Mouse (Mus musculus): ENCODE data around the gene Tm7sf2. TPM values are rescaled to one million over a fixed set of nuclear protein-coding genes. Genes with fewer than 3 reads are reported as not detected.

The Tm7sf2 gene
- polyA plus RNA-seq, 1 experiment from 2014 or later = 39.0 TPM

DNA sequence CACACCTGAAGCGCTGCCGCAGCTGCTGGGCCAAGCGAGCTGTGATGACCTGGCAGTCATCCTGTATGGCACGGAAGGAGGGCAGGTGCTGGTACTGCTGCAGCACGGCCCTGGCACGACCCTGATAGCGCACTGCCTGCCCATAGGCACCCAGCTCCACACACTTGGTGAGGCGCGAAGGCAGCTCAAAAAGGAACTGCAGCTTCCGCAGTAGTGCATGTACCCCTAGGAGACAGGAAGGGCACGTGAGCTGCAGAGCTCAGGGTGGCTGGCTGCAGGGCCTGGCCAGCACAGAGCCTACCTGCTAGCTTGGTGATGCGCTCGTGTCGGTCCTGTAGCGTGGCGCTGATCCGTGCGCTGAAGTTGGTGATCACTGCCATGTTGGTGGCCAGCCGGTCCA is 3.1 kb upstream of the Tm7sf2 start:
- no peaks in the 10 kb centered on the region for H3K27me3 ChIP-seq (replicated peaks; ENCODE audit: control insufficient read depth, insufficient read depth, low read length)
- H3K4me1 ChIP-seq (ENCODE audit: control insufficient read depth, insufficient read depth, low read length) = peaks cover 22% of the 10 kb centered on the region
- 92% methylated on average over 19 of the region's 19 CpGs for WGBS
- H3K4me3 ChIP-seq (ENCODE audit: low read length) = no peak overlapping the region
- no peak overlapping the region for H3K4me2 ChIP-seq (ENCODE audit: low read depth, low read length)
- H3K27ac ChIP-seq (ENCODE audit: low read length) = no peak overlapping the region
- H3K9me3 ChIP-seq (ENCODE audit: control insufficient read depth, low read length) = no peaks in the 10 kb centered on the region
- no peak overlapping the region for H3K9ac ChIP-seq (ENCODE audit: low read depth, low read length)
- ATAC-seq = no peak
- peaks cover 15% of the 10 kb centered on the region; the same call in 1 of the 2 replicates for H3K36me3 ChIP-seq (ENCODE audit: control insufficient read depth, insufficient read depth, low read length)

DNA sequence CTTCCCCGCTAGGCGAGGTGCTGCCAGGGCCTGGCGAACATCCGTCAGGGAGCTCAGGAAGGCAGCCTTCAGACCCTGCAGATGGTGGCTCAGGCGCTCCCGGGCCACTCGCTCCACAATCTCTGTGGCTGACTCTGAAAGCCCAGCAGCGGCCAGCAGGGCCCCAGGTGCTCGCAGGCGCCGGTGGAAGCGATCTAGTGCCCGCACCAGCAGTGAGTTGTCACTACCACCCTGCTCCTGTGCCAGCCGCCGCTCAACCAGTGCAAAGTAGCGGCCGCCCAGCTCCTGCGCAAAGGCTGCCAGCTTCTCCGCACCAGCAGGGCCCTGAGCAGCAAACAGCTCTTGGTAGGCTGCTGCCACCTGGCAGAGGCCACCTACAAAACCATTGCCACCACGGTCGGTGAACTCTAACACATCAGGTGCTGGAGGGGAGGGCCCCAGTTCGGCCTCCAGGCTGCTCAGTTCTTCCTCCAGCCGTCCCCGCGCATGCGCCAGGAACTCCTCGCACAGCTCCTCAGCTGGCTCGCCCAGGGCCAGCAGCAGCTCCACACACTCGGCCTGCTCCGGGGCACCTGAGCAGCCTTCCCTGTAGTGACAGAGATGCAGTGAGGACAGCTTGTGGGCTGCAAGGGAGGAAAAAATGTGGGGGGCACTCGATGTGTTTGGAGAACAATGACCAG is 2.5 kb upstream of the Tm7sf2 start:
- H3K9ac ChIP-seq (ENCODE audit: low read depth, low read length) = no peak overlapping the region
- no peak overlapping the region for H3K4me2 ChIP-seq (ENCODE audit: low read depth, low read length)
- no peak overlapping the region for H3K4me3 ChIP-seq (ENCODE audit: low read length)
- H3K9me3 ChIP-seq (ENCODE audit: control insufficient read depth, low read length) = no peaks in the 10 kb centered on the region
- H3K27me3 ChIP-seq (replicated peaks; ENCODE audit: control insufficient read depth, insufficient read depth, low read length) = no peaks in the 10 kb centered on the region
- no peak overlapping the region for H3K27ac ChIP-seq (ENCODE audit: low read length)
- H3K36me3 ChIP-seq (ENCODE audit: control insufficient read depth, insufficient read depth, low read length) = peaks cover 15% of the 10 kb centered on the region; the same call in 1 of the 2 replicates
- peaks cover 19% of the 10 kb centered on the region for H3K4me1 ChIP-seq (ENCODE audit: control insufficient read depth, insufficient read depth, low read length)
- ATAC-seq = no peak
- 89% methylated on average over 31 of the region's 31 CpGs for WGBS

DNA sequence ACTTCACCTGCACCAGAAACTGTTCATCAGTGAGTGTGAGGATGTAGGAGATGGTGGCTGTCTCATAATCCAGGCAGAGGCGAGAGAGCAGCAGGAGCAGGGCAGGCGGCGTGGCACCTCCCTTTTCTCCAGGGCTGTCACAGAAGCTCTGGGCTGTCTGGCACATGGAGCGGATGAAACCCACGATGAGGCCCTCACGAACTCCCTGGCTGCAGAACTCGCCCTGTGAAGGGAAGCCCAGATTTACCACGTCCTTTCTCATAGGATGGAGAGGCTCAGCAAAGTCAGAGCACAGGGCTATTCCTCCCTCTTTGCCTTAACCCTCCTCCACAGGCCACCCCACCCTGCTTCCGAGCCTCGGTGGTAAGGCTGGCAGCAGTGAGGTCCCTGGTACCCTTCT is 1.7 kb upstream of the Tm7sf2 start:
- Histone ChIP-seq H3K4me2 (ENCODE audit: low read depth, low read length) (no peak overlapping the region), H3K27ac (ENCODE audit: low read length) (no peak overlapping the region), H3K9me3 (ENCODE audit: control insufficient read depth, low read length) (no peaks in the 10 kb centered on the region), H3K4me1 (ENCODE audit: control insufficient read depth, insufficient read depth, low read length) (peaks cover 19% of the 10 kb centered on the region), H3K4me3 (ENCODE audit: low read length) (no peak overlapping the region), H3K9ac (ENCODE audit: low read depth, low read length) (no peak overlapping the region), H3K27me3 (replicated peaks; ENCODE audit: control insufficient read depth, insufficient read depth, low read length) (no peaks in the 10 kb centered on the region), H3K36me3 (ENCODE audit: control insufficient read depth, insufficient read depth, low read length) (peaks cover 15% of the 10 kb centered on the region; the same call in 1 of the 2 replicates)
- no peak for ATAC-seq
- 90% methylated on average over 10 of the region's 10 CpGs for WGBS

DNA sequence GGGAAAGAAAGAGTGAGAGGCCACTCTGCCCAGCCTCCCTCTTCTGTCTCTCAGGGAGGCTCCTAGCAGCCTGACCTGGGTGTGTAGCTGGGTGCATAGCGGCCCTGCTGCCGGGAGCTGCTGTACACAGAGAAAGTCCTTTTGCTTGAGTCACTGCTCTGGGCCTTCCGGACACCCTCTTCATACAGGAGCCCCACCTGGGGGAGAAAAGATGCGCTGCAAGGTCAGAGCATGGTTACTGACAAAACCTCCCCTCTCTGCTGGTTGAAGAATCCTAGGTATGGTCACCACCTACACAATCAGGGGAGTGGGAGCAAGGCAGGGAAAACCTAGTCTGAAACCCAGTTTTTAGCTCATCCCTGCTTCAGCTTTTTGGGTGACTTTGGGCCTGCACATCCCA is 778 bp upstream of the Tm7sf2 start:
- Histone ChIP-seq H3K9ac (ENCODE audit: low read depth, low read length) (no peak overlapping the region), H3K36me3 (ENCODE audit: control insufficient read depth, insufficient read depth, low read length) (peaks cover 15% of the 10 kb centered on the region; the same call in 1 of the 2 replicates), H3K27me3 (replicated peaks; ENCODE audit: control insufficient read depth, insufficient read depth, low read length) (no peaks in the 10 kb centered on the region), H3K4me3 (ENCODE audit: low read length) (no peak overlapping the region), H3K27ac (ENCODE audit: low read length) (no peak overlapping the region), H3K4me2 (ENCODE audit: low read depth, low read length) (no peak overlapping the region), H3K4me1 (ENCODE audit: control insufficient read depth, insufficient read depth, low read length) (peaks cover 19% of the 10 kb centered on the region), H3K9me3 (ENCODE audit: control insufficient read depth, low read length) (no peaks in the 10 kb centered on the region)
- no peak for ATAC-seq
- WGBS = 58% methylated on average over 4 of the region's 4 CpGs

DNA sequence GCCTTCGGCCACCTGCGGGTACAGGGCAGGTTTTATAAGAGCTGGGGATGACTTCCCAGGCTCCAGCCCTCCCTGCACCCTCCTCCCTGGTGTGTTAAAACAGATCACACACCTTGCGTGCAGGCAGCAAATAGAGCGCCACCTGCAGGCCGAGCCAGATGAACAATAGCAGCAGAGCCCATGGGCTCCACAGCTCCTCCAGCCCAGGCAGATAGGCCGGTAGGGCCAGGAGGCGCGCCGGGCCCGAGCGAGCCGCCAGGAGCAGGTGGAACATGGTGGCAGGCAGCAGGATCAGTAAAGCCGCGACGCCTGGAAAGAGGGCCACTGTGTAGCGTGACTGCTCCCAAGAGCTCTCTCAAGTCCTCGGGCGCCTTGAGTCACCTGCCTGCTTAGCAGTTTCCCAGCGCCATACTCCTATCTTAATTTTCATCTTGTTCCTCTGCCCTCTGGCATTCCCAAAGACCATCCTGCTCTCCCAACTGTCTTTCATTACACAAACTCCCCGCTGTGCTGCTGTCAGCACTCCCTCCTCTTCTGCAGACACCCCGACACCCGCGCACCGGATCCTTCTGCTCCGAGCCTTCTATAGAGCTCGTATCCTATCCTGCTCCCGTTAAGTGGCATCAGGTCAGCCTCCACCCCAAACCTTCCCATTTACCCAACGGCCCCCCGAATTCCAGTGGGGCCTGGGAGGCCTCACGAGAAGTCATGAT is 1.0 kb downstream of the Tm7sf2 start:
- under 1% methylated on average over 30 of the region's 30 CpGs for WGBS
- peak overlapping the region; percentile 64 for H3K4me3 ChIP-seq (ENCODE audit: low read length)

DNA sequence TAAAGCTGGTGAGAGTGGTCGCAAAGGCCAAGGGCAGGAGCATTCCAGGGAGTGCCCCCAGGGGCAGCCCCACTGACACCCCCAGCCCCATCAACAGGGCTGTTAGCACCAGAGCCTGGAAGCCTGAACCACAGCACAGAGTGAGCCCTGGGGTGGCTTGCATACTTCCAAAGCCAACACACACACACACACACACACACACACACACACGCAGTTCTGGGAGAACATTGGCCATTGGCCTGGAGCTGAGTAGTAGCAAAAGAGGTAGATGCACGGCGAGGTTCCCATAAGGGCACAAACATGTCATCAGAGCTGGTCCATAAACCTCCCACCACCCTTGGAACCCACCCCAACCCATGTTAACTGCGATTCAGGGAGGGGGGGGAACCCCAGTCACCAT is 1.6 kb downstream of the Tm7sf2 start:
- no peak for ATAC-seq
- Histone ChIP-seq H3K4me1 (ENCODE audit: control insufficient read depth, insufficient read depth, low read length) (peaks cover 33% of the 10 kb centered on the region), H3K36me3 (ENCODE audit: control insufficient read depth, insufficient read depth, low read length) (peaks cover 9% of the 10 kb centered on the region; the same call in 1 of the 2 replicates), H3K27me3 (replicated peaks; ENCODE audit: control insufficient read depth, insufficient read depth, low read length) (no peaks in the 10 kb centered on the region), H3K4me2 (ENCODE audit: low read depth, low read length) (peak overlapping the region; percentile 94), H3K27ac (ENCODE audit: low read length) (peak overlapping the region; percentile 86), H3K4me3 (ENCODE audit: low read length) (peak overlapping the region; percentile 64), H3K9me3 (ENCODE audit: control insufficient read depth, low read length) (no peaks in the 10 kb centered on the region), H3K9ac (ENCODE audit: low read depth, low read length) (peak overlapping the region; percentile 75)
- 28% methylated on average over 5 of the region's 5 CpGs for WGBS

More for the DNA sequence above, 1.0 kb downstream of the Tm7sf2 start:
- Histone ChIP-seq H3K9ac (ENCODE audit: low read depth, low read length) (peak overlapping the region; percentile 75), H3K9me3 (ENCODE audit: control insufficient read depth, low read length) (no peaks in the 10 kb centered on the region), H3K4me1 (ENCODE audit: control insufficient read depth, insufficient read depth, low read length) (peaks cover 28% of the 10 kb centered on the region), H3K27me3 (replicated peaks; ENCODE audit: control insufficient read depth, insufficient read depth, low read length) (no peaks in the 10 kb centered on the region), H3K27ac (ENCODE audit: low read length) (peak overlapping the region; percentile 86), H3K36me3 (ENCODE audit: control insufficient read depth, insufficient read depth, low read length) (peaks cover 9% of the 10 kb centered on the region; the same call in 1 of the 2 replicates), H3K4me2 (ENCODE audit: low read depth, low read length) (peak overlapping the region; percentile 94)
- ATAC-seq = peak; percentile 68

DNA sequence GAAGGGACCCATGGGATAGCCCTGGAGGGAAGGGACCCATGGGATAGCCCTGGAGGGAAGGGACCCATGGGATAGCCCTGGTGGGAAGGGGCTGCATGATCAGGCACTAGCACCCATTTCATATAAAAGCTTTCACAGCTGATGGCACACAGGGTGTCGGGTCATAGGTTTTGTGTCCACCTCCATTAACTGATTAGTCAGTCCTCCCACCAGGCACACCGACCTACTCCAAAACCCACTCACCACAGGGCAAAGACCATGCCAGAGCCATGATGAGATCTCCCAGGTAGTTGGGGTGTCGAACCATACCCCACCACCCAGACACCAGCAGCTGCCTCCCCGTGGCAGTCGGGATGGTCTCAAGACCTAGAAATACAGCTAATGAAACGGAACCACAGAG is 5.1 kb downstream of the Tm7sf2 start:
- 87% methylated on average over 6 of the region's 6 CpGs for WGBS
- Histone ChIP-seq H3K9ac (ENCODE audit: low read depth, low read length) (peak overlapping the region; percentile 95; the same call in 1 of the 2 replicates), H3K4me1 (ENCODE audit: control insufficient read depth, insufficient read depth, low read length) (peaks cover 39% of the 10 kb centered on the region), H3K4me3 (ENCODE audit: low read length) (no peak overlapping the region), H3K27ac (ENCODE audit: low read length) (no peak overlapping the region), H3K36me3 (ENCODE audit: control insufficient read depth, insufficient read depth, low read length) (no peaks in the 10 kb centered on the region), H3K9me3 (ENCODE audit: control insufficient read depth, low read length) (no peaks in the 10 kb centered on the region), H3K27me3 (replicated peaks; ENCODE audit: control insufficient read depth, insufficient read depth, low read length) (no peaks in the 10 kb centered on the region), H3K4me2 (ENCODE audit: low read depth, low read length) (peak overlapping the region; percentile 98; the same call in 1 of the 2 replicates)
- ATAC-seq = no peak

DNA sequence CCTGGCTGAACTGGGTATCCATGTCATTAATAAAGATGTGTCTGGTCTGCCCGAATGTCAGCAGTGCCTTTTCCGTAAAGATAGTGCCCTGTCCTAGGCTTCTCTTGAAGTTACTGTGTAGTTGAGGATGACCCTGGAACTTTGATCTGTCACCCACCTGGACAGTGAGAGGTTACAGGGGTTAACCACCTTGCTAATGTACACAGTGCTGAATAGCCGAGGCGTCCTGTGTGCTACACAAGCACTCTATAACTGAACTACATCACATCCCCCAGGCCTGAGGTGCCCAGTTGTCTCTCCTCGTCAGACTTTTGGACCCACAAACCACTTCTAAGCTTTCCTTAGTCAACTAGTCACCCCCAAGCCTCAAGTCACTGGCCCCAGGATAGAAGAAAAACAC is 5.8 kb downstream of the Tm7sf2 start:
- H3K9me3 ChIP-seq (ENCODE audit: control insufficient read depth, low read length) = no peaks in the 10 kb centered on the region
- no peak for ATAC-seq
- 38% methylated on average over 5 of the region's 5 CpGs for WGBS
- peak overlapping the region; percentile 95 for H3K9ac ChIP-seq (ENCODE audit: low read depth, low read length)
- H3K36me3 ChIP-seq (ENCODE audit: control insufficient read depth, insufficient read depth, low read length) = no peaks in the 10 kb centered on the region
- H3K27me3 ChIP-seq (replicated peaks; ENCODE audit: control insufficient read depth, insufficient read depth, low read length) = no peaks in the 10 kb centered on the region
- peaks cover 37% of the 10 kb centered on the region for H3K4me1 ChIP-seq (ENCODE audit: control insufficient read depth, insufficient read depth, low read length)
- peak overlapping the region; percentile 95 for H3K4me3 ChIP-seq (ENCODE audit: low read length)
- peak overlapping the region; percentile 98 for H3K4me2 ChIP-seq (ENCODE audit: low read depth, low read length)
- H3K27ac ChIP-seq (ENCODE audit: low read length) = peak overlapping the region; percentile 95; the same call in 1 of the 2 replicates

DNA sequence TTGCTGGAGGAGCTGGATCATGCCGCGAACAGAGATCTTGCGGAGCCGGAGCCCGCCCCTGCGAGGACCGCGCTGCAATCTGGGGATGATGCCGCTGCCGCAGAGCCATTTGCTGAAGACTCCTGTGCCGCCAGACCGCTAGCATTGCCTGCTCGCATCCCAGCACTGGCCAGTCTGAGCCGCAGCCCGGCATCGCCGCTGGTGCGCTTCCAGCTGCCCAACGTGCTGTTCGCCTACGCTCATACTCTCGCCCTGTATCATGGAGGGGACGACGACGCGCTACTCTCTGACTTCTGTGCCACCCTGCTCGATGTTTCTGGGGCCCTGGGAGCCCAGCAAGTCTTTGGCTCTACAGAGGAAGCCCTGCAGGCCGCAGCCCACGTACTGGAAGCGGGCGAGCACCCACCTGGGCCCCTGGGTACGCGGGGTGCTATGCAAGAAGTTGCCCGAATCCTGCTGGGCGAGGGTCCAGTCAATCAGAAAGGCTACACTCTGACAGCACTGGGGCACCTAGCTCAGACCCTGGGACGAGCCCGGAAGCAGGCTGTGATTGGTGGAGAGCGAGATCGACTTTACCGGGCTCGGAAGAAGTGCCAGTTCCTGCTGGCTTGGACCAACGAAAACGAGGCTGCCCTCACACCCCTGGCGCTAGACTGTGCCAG is 6.4 kb downstream of the Tm7sf2 start:
- ATAC-seq = peak; percentile 11; the same call in 1 of the 2 replicates

More for the DNA sequence above, 6.4 kb downstream of the Tm7sf2 start:
- peak overlapping the region; percentile 95 for H3K9ac ChIP-seq (ENCODE audit: low read depth, low read length)
- peak overlapping the region; percentile 95 for H3K4me3 ChIP-seq (ENCODE audit: low read length)
- no peaks in the 10 kb centered on the region for H3K9me3 ChIP-seq (ENCODE audit: control insufficient read depth, low read length)
- no peaks in the 10 kb centered on the region for H3K27me3 ChIP-seq (replicated peaks; ENCODE audit: control insufficient read depth, insufficient read depth, low read length)
- WGBS = 1% methylated on average over 44 of the region's 44 CpGs
- H3K4me1 ChIP-seq (ENCODE audit: control insufficient read depth, insufficient read depth, low read length) = peaks cover 32% of the 10 kb centered on the region
- peak overlapping the region; percentile 95 for H3K27ac ChIP-seq (ENCODE audit: low read length)
- H3K4me2 ChIP-seq (ENCODE audit: low read depth, low read length) = peak overlapping the region; percentile 98
- no peaks in the 10 kb centered on the region for H3K36me3 ChIP-seq (ENCODE audit: control insufficient read depth, insufficient read depth, low read length)

Data from intestine, embryonic 16.5 days (tissue).